In genomic region chr19:34553522-34553921, GRCm38 (mm10) we compare ENCODE assay signal across 13 mouse cellular contexts. TPM values are rescaled to one million over a fixed set of nuclear protein-coding genes. Genes with fewer than 3 reads are reported as not detected.
DNase-seq lines count a peak whose midpoint lies in the region; ATAC-seq and TF ChIP-seq lines count a peak whose summit lies in the region.
"Had no signal": no experiment of that assay in that cellular context is flagged by ENCODE, and none has a peak within 500 bp of the region (broad histone marks: within the 10 kb centered on the region; RNA-seq: fewer than 3 reads in every experiment).

No protein-coding gene starts in this region.

- intact Hi-C loops in heart, postnatal 36 days (cut with DNase I) = no loop called here
- intact Hi-C loops in left cerebral cortex, postnatal 25 days (cut with DNase I) = loop anchor here (5.0 kb wide), 2 partner anchors 219 to 311 kb away; no protein-coding TSS in a partner anchor

- no peak for TF ChIP-seq POLR2A in liver, adult 2 months (IDR thresholded peaks at IDR 0.05; ENCODE audit: extremely low read depth, insufficient read depth, low read length)
- TF ChIP-seq POLR2A in bone marrow macrophage, adult 2 months (IDR thresholded peaks at IDR 0.05; ENCODE audit: borderline replicate concordance, low read depth, low read length) = no peak

- H3K9ac ChIP-seq in liver, adult 2 months (ENCODE audit: low read depth, low read length) = peak overlapping the region; percentile 66
- no peak overlapping the region for H3K9ac ChIP-seq in liver, embryonic 11.5 days (ENCODE audit: low read depth, low read length)
- H3K9ac ChIP-seq in intestine, embryonic 16.5 days (ENCODE audit: low read depth, low read length) = 0 out of 2 replicates have a peak overlapping the region, but pooled peaks have one; percentile 14

- H3K4me1 ChIP-seq in liver, adult 2 months (ENCODE audit: control insufficient read depth, insufficient read depth, low read length) = no peaks in the 10 kb centered on the region; the same call in 1 of the 2 replicates
- H3K4me1 ChIP-seq in liver, embryonic 11.5 days (replicated peaks; ENCODE audit: control insufficient read depth, insufficient read depth, low read length) = peaks cover 5% of the 10 kb centered on the region; the same call in 1 of the 2 replicates
- peaks cover 20% of the 10 kb centered on the region for H3K4me1 ChIP-seq in bone marrow macrophage, adult 2 months (ENCODE audit: control insufficient read depth, insufficient read depth, low read length)
- peaks cover 24% of the 10 kb centered on the region for H3K4me1 ChIP-seq in intestine, embryonic 16.5 days (ENCODE audit: control insufficient read depth, insufficient read depth, low read length)

- no peaks in the 10 kb centered on the region for H3K36me3 ChIP-seq in liver, adult 2 months (ENCODE audit: control insufficient read depth, insufficient read depth, low read length)
- H3K36me3 ChIP-seq in liver, embryonic 11.5 days (ENCODE audit: control insufficient read depth, insufficient read depth, low read length) = no peaks in the 10 kb centered on the region
- H3K36me3 ChIP-seq in intestine, embryonic 16.5 days (ENCODE audit: control insufficient read depth, insufficient read depth, low read length) = no peaks in the 10 kb centered on the region

- H3K79me2 ChIP-seq in liver, adult 2 months (ENCODE audit: control insufficient read depth, insufficient read depth, low read length) = no peaks in the 10 kb centered on the region; the same call in 1 of the 2 replicates

- no peak for ATAC-seq in liver, embryonic 11.5 days (replicated peaks; ENCODE audit: low FRiP score)
- no peak for ATAC-seq in intestine, embryonic 16.5 days
- ATAC-seq: Patski had no signal

- peak; percentile 10 to 17 for DNase-seq in heart, adult 9 months (ENCODE audit: low spot score in 2 of 2)
- no peak for DNase-seq in heart, postnatal 36 days
- peak; percentile 24 for DNase-seq in liver, adult 2 months (ENCODE audit: extremely low read depth, low read depth, low spot score)
- DNase-seq in liver, embryonic 11.5 days (ENCODE audit: low spot score) = no peak
- DNase-seq in left cerebral cortex, postnatal 25 days (ENCODE audit: low spot score in 2 of 2) = no peak
- DNase-seq in testis, postnatal 14 days (ENCODE audit: low spot score) = no peak
- DNase-seq: adrenal gland, postnatal 25 days; cerebellum, postnatal 10 days had no signal

- no peak for TF ChIP-seq CTCF in liver, adult 2 months (IDR thresholded peaks at IDR 0.05; ENCODE audit: low read depth, low read length)
- no peak for TF ChIP-seq CTCF in bone marrow macrophage, adult 2 months (IDR thresholded peaks at IDR 0.05; ENCODE audit: low read depth, low read length)

- WGBS in liver, adult 2 months = 63% methylated on average over 3 of the region's 3 CpGs
- WGBS in liver, embryonic 11.5 days = 64% methylated on average over 3 of the region's 3 CpGs
- 47% methylated on average over 3 of the region's 3 CpGs for WGBS in intestine, embryonic 16.5 days

- peak overlapping the region; percentile 89 for H3K27ac ChIP-seq in liver, adult 2 months (replicated peaks; ENCODE audit: insufficient read depth, low read depth, low read length)
- no peak overlapping the region for H3K27ac ChIP-seq in liver, embryonic 11.5 days (ENCODE audit: low read depth, low read length)
- H3K27ac ChIP-seq in bone marrow macrophage, adult 2 months (ENCODE audit: insufficient read depth, low read depth, low read length) = peak overlapping the region; percentile 61
- H3K27ac ChIP-seq in intestine, embryonic 16.5 days (ENCODE audit: low read length) = peak overlapping the region; percentile 77

- no peak overlapping the region for H3K4me2 ChIP-seq in liver, embryonic 11.5 days
- peak overlapping the region; percentile 42 for H3K4me2 ChIP-seq in intestine, embryonic 16.5 days (ENCODE audit: low read depth, low read length)

- no peaks in the 10 kb centered on the region for H3K27me3 ChIP-seq in liver, adult 2 months (ENCODE audit: control insufficient read depth, insufficient read depth, low read length)
- H3K27me3 ChIP-seq in liver, embryonic 11.5 days (replicated peaks; ENCODE audit: control insufficient read depth, insufficient read depth, low read length) = no peaks in the 10 kb centered on the region
- no peaks in the 10 kb centered on the region for H3K27me3 ChIP-seq in intestine, embryonic 16.5 days (replicated peaks; ENCODE audit: control insufficient read depth, insufficient read depth, low read length)
- H3K27me3 ChIP-seq: Patski had no signal

- no peaks in the 10 kb centered on the region for H3K9me3 ChIP-seq in liver, embryonic 11.5 days (ENCODE audit: control insufficient read depth, low read length)
- H3K9me3 ChIP-seq in intestine, embryonic 16.5 days (ENCODE audit: control insufficient read depth, low read length) = no peaks in the 10 kb centered on the region

- no peak overlapping the region for H3K4me3 ChIP-seq in liver, adult 2 months (ENCODE audit: insufficient read depth, low read depth, low read length)
- H3K4me3 ChIP-seq in liver, embryonic 11.5 days (ENCODE audit: low read depth, low read length) = no peak overlapping the region
- peak overlapping the region; percentile 4; the same call in 1 of the 2 replicates for H3K4me3 ChIP-seq in bone marrow macrophage, adult 2 months (ENCODE audit: insufficient read depth, low read length)
- 0 out of 2 replicates have a peak overlapping the region, but pooled peaks have one; percentile 3 for H3K4me3 ChIP-seq in intestine, embryonic 16.5 days (ENCODE audit: low read length)

RNA-seq across cellular contexts. Expression of gene Ifit2, which starts 3.0 kb away (rescaled TPM):
- total RNA-seq in heart, postnatal 36 days (2021) = 1 to 10 TPM; 5.8 to 6.5 TPM
- 3.6 and 8.0 TPM in 2 replicates for total RNA-seq in liver, adult 2 months (2014; rRNA removed)
- polyA plus RNA-seq in liver, adult 2 months (2012; rRNA removed) = 0.29 and 0.35 TPM in 2 replicates
- polyA plus RNA-seq in liver, embryonic 11.5 days (2014; fragmentation: Nextera tagmentation; extraction: Ambion mirVana) = 5.2 and 5.8 TPM in 2 replicates
- 42.7 and 46.3 TPM in 2 replicates for polyA plus RNA-seq in bone marrow macrophage, adult 2 months (2012; ENCODE audit: insufficient read depth, insufficient read length, missing spikeins)
- polyA plus RNA-seq in intestine, embryonic 16.5 days (2015; fragmentation: Nextera tagmentation; extraction: Ambion mirVana) = 5.7 and 5.8 TPM in 2 replicates
- total RNA-seq in left cerebral cortex, postnatal 25 days (2021) = 1 to 10 TPM; 5.6 to 7.2 TPM

RNA-seq across cellular contexts. Expression of gene Lipa, which starts 26.2 kb away (rescaled TPM):
- total RNA-seq in heart, postnatal 36 days (2021) = 10 to 100 TPM; 28.0 to 28.4 TPM
- total RNA-seq in liver, adult 2 months (2014; rRNA removed) = 159 and 192 TPM in 2 replicates
- polyA plus RNA-seq in liver, adult 2 months (2012; rRNA removed) = 137 and 146 TPM in 2 replicates
- polyA plus RNA-seq in liver, embryonic 11.5 days (2014; fragmentation: Nextera tagmentation; extraction: Ambion mirVana) = 48.2 and 53.6 TPM in 2 replicates
- 991 and 1,052 TPM in 2 replicates for polyA plus RNA-seq in bone marrow macrophage, adult 2 months (2012; ENCODE audit: insufficient read depth, insufficient read length, missing spikeins)
- 39.9 and 42.2 TPM in 2 replicates for polyA plus RNA-seq in intestine, embryonic 16.5 days (2015; fragmentation: Nextera tagmentation; extraction: Ambion mirVana)
- total RNA-seq in left cerebral cortex, postnatal 25 days (2021) = 10 to 100 TPM; 17.5 to 19.7 TPM

RNA-seq across cellular contexts. Expression of gene Ifit3, which starts 29.8 kb away (rescaled TPM):
- 1 to 10 TPM; 4.2 to 9.2 TPM for total RNA-seq in heart, postnatal 36 days (2021)
- 21.3 and 39.2 TPM in 2 replicates for total RNA-seq in liver, adult 2 months (2014; rRNA removed)
- polyA plus RNA-seq in liver, adult 2 months (2012; rRNA removed) = 3.4 and 5.8 TPM in 2 replicates
- 0.39 and 0.62 TPM in 2 replicates for polyA plus RNA-seq in liver, embryonic 11.5 days (2014; fragmentation: Nextera tagmentation; extraction: Ambion mirVana)
- polyA plus RNA-seq in bone marrow macrophage, adult 2 months (2012; ENCODE audit: insufficient read depth, insufficient read length, missing spikeins) = 129 and 136 TPM in 2 replicates
- 0.70 and 1.6 TPM in 2 replicates for polyA plus RNA-seq in intestine, embryonic 16.5 days (2015; fragmentation: Nextera tagmentation; extraction: Ambion mirVana)
- 1 to 10 TPM; 3.7 to 4.5 TPM for total RNA-seq in left cerebral cortex, postnatal 25 days (2021)

RNA-seq across cellular contexts. Expression of gene Ifit1bl1, which starts 48.2 kb away (rescaled TPM):
- total RNA-seq in heart, postnatal 36 days (2021) = 1 to 10 TPM; 1.1 to 1.9 TPM
- 0.34 and 0.92 TPM in 2 replicates for total RNA-seq in liver, adult 2 months (2014; rRNA removed)
- 0.07 and 0.18 TPM in 2 replicates for polyA plus RNA-seq in liver, adult 2 months (2012; rRNA removed)
- 0.07 and 0.13 TPM in 2 replicates for polyA plus RNA-seq in liver, embryonic 11.5 days (2014; fragmentation: Nextera tagmentation; extraction: Ambion mirVana)
- polyA plus RNA-seq in bone marrow macrophage, adult 2 months (2012; ENCODE audit: insufficient read depth, insufficient read length, missing spikeins) = 3.0 and 4.2 TPM in 2 replicates
- 0.86 and 0.88 TPM in 2 replicates for polyA plus RNA-seq in intestine, embryonic 16.5 days (2015; fragmentation: Nextera tagmentation; extraction: Ambion mirVana)
- 1 to 10 TPM; 1.8 to 2.2 TPM for total RNA-seq in left cerebral cortex, postnatal 25 days (2021)
- total RNA-seq: gastrocnemius, adult 18-20 months had no signal
- polyA plus RNA-seq: C2C12 had no signal

RNA-seq across cellular contexts. Expression of gene Ifit3b, which starts 54.2 kb away (rescaled TPM):
- total RNA-seq in heart, postnatal 36 days (2021) = 1 to 10 TPM; 1.8 to 3.5 TPM
- 5.5 and 9.7 TPM in 2 replicates for total RNA-seq in liver, adult 2 months (2014; rRNA removed)
- polyA plus RNA-seq in liver, adult 2 months (2012; rRNA removed) = 1.3 and 1.8 TPM in 2 replicates
- not detected in 2 replicates for polyA plus RNA-seq in liver, embryonic 11.5 days (2014; fragmentation: Nextera tagmentation; extraction: Ambion mirVana)
- polyA plus RNA-seq in bone marrow macrophage, adult 2 months (2012; ENCODE audit: insufficient read depth, insufficient read length, missing spikeins) = 21.1 and 25.0 TPM in 2 replicates
- polyA plus RNA-seq in intestine, embryonic 16.5 days (2015; fragmentation: Nextera tagmentation; extraction: Ambion mirVana) = 0.15 and 0.32 TPM in 2 replicates
- total RNA-seq in left cerebral cortex, postnatal 25 days (2021) = 1 to 10 TPM; 1.9 to 2.0 TPM
- polyA plus RNA-seq: C2C12 had no signal

Comparison
In these comparisons a context has a peak if more than half of its experiments do, and no peak if none do; other contexts are left out.
1. DNase-seq: peak in heart, adult 9 months (2 of 2) and liver, adult 2 months (single experiment); none in heart, postnatal 36 days (0 of 2), liver, embryonic 11.5 days (single experiment), left cerebral cortex, postnatal 25 days (0 of 2) and testis, postnatal 14 days (single experiment).
2. H3K4me3 ChIP-seq: peak in bone marrow macrophage, adult 2 months (single experiment) and intestine, embryonic 16.5 days (single experiment); none in liver, adult 2 months (single experiment) and liver, embryonic 11.5 days (single experiment).
3. RNA of gene Ifit3, which starts 29.8 kb away (polyA plus RNA-seq): 129 to 136 TPM in bone marrow macrophage, adult 2 months; 3.4 to 5.8 TPM in liver, adult 2 months, 0.70 to 1.6 TPM in intestine, embryonic 16.5 days and 0.39 to 0.62 TPM in liver, embryonic 11.5 days; every median in the first group is over 10 times any median in the second.